Mouse (Mus musculus) effector memory CD4-positive, alpha-beta T cell, adult 5 months (primary cell): ENCODE data around the gene 4933403O08Rik. TPM values are rescaled to one million over a fixed set of nuclear protein-coding genes. Genes with fewer than 3 reads are reported as not detected.

ENCODE experiments used
- polyA plus RNA-seq: library from polyadenylated mRNA; unstranded; fragments of 100-300 nt; shearing (Covaris generic); gene quantifications from one replicate; pipeline ENCODE4 v1.2.1, GENCODE M21; 2017

The 4933403O08Rik gene
- polyA plus RNA-seq, result not detected

GRCm38 (mm10) chrX:112238749-112239148 is at the start of gene 4933403O08Rik:
4933403O08Rik (plus strand) TSS chrX:112239049.

Other genes starting within 250 kb of the 4933403O08Rik start
- gene Tex16, start 228.0 kb upstream of the 4933403O08Rik start, polyA plus RNA-seq, result not detected
- gene Apool, start 72.3 kb downstream of the 4933403O08Rik start, polyA plus RNA-seq, result 16.5 TPM
- gene Satl1, start 167.7 kb downstream of the 4933403O08Rik start, polyA plus RNA-seq, result not detected